Mouse (Mus musculus) megakaryocyte-erythroid progenitor cell, adult 5-6 weeks (primary cell): ENCODE data around the gene Olfr332. TPM values are rescaled to one million over a fixed set of nuclear protein-coding genes. Genes with fewer than 3 reads are reported as not detected.
"Not testable (repeated sequence)": the region's sequence is repeated elsewhere in the genome, so short reads cannot be mapped to it uniquely, and the experiment has no call there.

Experiments used
- ATAC-seq: replicated peaks from 2 replicates; pipeline ENCODE4 v1.8.0; 2016; ENCODE audit warnings: mild to moderate bottlenecking, inconsistent platforms; ENCODE audit not compliant: severe bottlenecking, poor library complexity, low FRiP score, low TSS enrichment
- total RNA-seq, 2 experiments: library from RNA; stranded (forward) in 1 of 2; stranded (reverse) in 1 of 2; fragments of 200-1000, 215-1000 nt in 1 of 2; fragments of >200 nt in 1 of 2; fragmentation: Nextera tagmentation in 1 of 2; gene quantifications; 2 replicates each; pipeline ENCODE4 v1.2.3; 2014 to 2017

The Olfr332 gene
- total RNA-seq (2014; fragmentation: Nextera tagmentation) (not detected in 2 replicates), total RNA-seq (2017) (not detected in 2 replicates)

GRCm38 (mm10) chr11:58492455-58492854, at the start of gene Olfr332:
Gene Olfr332, minus strand, starts transcription at chr11:58492555.
- no peak for ATAC-seq

- not testable (repeated sequence) for ATAC-seq
Measured at GRCm38 (mm10) chr11:58534736-58535135, 42.4 kb upstream of the Olfr332 start, which contains the start of gene Olfr330. Gene Olfr330, minus strand, starts transcription at chr11:58534836.

GRCm38 (mm10) chr11:58519756-58520155, 27.4 kb upstream of the Olfr332 start:
- not testable (repeated sequence) for ATAC-seq

GRCm38 (mm10) chr11:58518916-58519315, 26.6 kb upstream of the Olfr332 start:
- ATAC-seq: not testable (repeated sequence)

- ATAC-seq: peak; percentile 55; the same call in 1 of the 2 replicates
Measured at GRCm38 (mm10) chr11:58509058-58509457, 16.7 kb upstream of the Olfr332 start.

- ATAC-seq: not testable (repeated sequence)
Measured at GRCm38 (mm10) chr11:58502472-58502871, 10.1 kb upstream of the Olfr332 start, which contains the start of gene Olfr331. Gene Olfr331, minus strand, starts transcription at chr11:58502572.

GRCm38 (mm10) chr11:58499290-58499689, 6.9 kb upstream of the Olfr332 start:
- no peak for ATAC-seq

GRCm38 (mm10) chr11:58498761-58499160, 6.4 kb upstream of the Olfr332 start:
- ATAC-seq: no peak

GRCm38 (mm10) chr11:58462170-58462569, 30.2 kb downstream of the Olfr332 start, which contains the start of gene Olfr30:
Gene Olfr30, minus strand, starts transcription at chr11:58462270.
- ATAC-seq: no peak

- ATAC-seq: no peak
Measured at GRCm38 (mm10) chr11:58453592-58453991, 38.8 kb downstream of the Olfr332 start.

- no peak for ATAC-seq
Measured at GRCm38 (mm10) chr11:58452759-58453158, 39.6 kb downstream of the Olfr332 start, which contains the start of gene Lypd9. Gene Lypd9, minus strand, starts transcription at chr11:58452923.

Other genes with a start within 250 kb of the Olfr332 start
- 2.3 TPM in 1 of 2 replicates, not detected in the other for gene 4930438A08Rik, start 217.8 kb downstream of the Olfr332 start, total RNA-seq (2014; fragmentation: Nextera tagmentation)
- gene 4930438A08Rik, start 217.8 kb downstream of the Olfr332 start, total RNA-seq (2017): 0.19 TPM in 1 of 2 replicates, not detected in the other
- 34.0 and 66.1 TPM in 2 replicates for gene Zfp692, start 185.5 kb downstream of the Olfr332 start, total RNA-seq (2014; fragmentation: Nextera tagmentation)
- 25.0 and 26.7 TPM in 2 replicates for gene Zfp692, start 185.5 kb downstream of the Olfr332 start, total RNA-seq (2017)
- 60.9 and 65.9 TPM in 2 replicates for gene Zfp672, start 162.2 kb downstream of the Olfr332 start, total RNA-seq (2014; fragmentation: Nextera tagmentation)
- gene Zfp672, start 162.2 kb downstream of the Olfr332 start, total RNA-seq (2017): 28.5 and 30.9 TPM in 2 replicates
- gene Sh3bp5l, start 161.8 kb downstream of the Olfr332 start, total RNA-seq (2014; fragmentation: Nextera tagmentation): 12.8 and 13.8 TPM in 2 replicates
- 10.4 and 20.9 TPM in 2 replicates for gene Sh3bp5l, start 161.8 kb downstream of the Olfr332 start, total RNA-seq (2017)
- not detected in 2 replicates for gene Lypd8, start 113.5 kb downstream of the Olfr332 start, total RNA-seq (2014; fragmentation: Nextera tagmentation)
- not detected in 2 replicates for gene Lypd8, start 113.5 kb downstream of the Olfr332 start, total RNA-seq (2017)
- not detected in 2 replicates for gene 1810065E05Rik, start 71.4 kb downstream of the Olfr332 start, total RNA-seq (2014; fragmentation: Nextera tagmentation)
- gene 1810065E05Rik, start 71.4 kb downstream of the Olfr332 start, total RNA-seq (2017): not detected in 2 replicates
- not detected in 2 replicates for gene Gm12253, start 60.0 kb downstream of the Olfr332 start, total RNA-seq (2014; fragmentation: Nextera tagmentation)
- gene Gm12253, start 60.0 kb downstream of the Olfr332 start, total RNA-seq (2017): not detected in 2 replicates
- not detected in 2 replicates for gene Lypd9, start 39.6 kb downstream of the Olfr332 start, total RNA-seq (2014; fragmentation: Nextera tagmentation)
- gene Lypd9, start 39.6 kb downstream of the Olfr332 start, total RNA-seq (2017): not detected in 2 replicates
- gene Olfr30, start 30.3 kb downstream of the Olfr332 start, total RNA-seq (2014; fragmentation: Nextera tagmentation): not detected in 2 replicates
- not detected in 2 replicates for gene Olfr30, start 30.3 kb downstream of the Olfr332 start, total RNA-seq (2017)
- gene Olfr331, start 10.0 kb upstream of the Olfr332 start, total RNA-seq (2014; fragmentation: Nextera tagmentation): not detected in 2 replicates
- not detected in 2 replicates for gene Olfr331, start 10.0 kb upstream of the Olfr332 start, total RNA-seq (2017)
- not detected in 2 replicates for gene Olfr330, start 42.3 kb upstream of the Olfr332 start, total RNA-seq (2014; fragmentation: Nextera tagmentation)
- not detected in 2 replicates for gene Olfr330, start 42.3 kb upstream of the Olfr332 start, total RNA-seq (2017)
- gene Olfr329-ps, start 53.9 kb upstream of the Olfr332 start, total RNA-seq (2014; fragmentation: Nextera tagmentation): not detected in 2 replicates
- not detected in 2 replicates for gene Olfr329-ps, start 53.9 kb upstream of the Olfr332 start, total RNA-seq (2017)
- not detected in 2 replicates for gene Olfr328, start 63.1 kb upstream of the Olfr332 start, total RNA-seq (2014; fragmentation: Nextera tagmentation)
- not detected in 2 replicates for gene Olfr328, start 63.1 kb upstream of the Olfr332 start, total RNA-seq (2017)
- gene Olfr224, start 78.0 kb upstream of the Olfr332 start, total RNA-seq (2014; fragmentation: Nextera tagmentation): not detected in 2 replicates
- not detected in 2 replicates for gene Olfr224, start 78.0 kb upstream of the Olfr332 start, total RNA-seq (2017)
- gene Olfr325, start 85.2 kb upstream of the Olfr332 start, total RNA-seq (2014; fragmentation: Nextera tagmentation): not detected in 2 replicates
- gene Olfr325, start 85.2 kb upstream of the Olfr332 start, total RNA-seq (2017): not detected in 2 replicates
- gene Olfr324, start 102.6 kb upstream of the Olfr332 start, total RNA-seq (2014; fragmentation: Nextera tagmentation): not detected in 2 replicates
- not detected in 2 replicates for gene Olfr324, start 102.6 kb upstream of the Olfr332 start, total RNA-seq (2017)
- gene 2210407C18Rik, start 123.5 kb upstream of the Olfr332 start, total RNA-seq (2014; fragmentation: Nextera tagmentation): not detected in 2 replicates
- gene 2210407C18Rik, start 123.5 kb upstream of the Olfr332 start, total RNA-seq (2017): not detected in 2 replicates
- not detected in 2 replicates for gene Olfr323, start 137.9 kb upstream of the Olfr332 start, total RNA-seq (2014; fragmentation: Nextera tagmentation)
- not detected in 2 replicates for gene Olfr323, start 137.9 kb upstream of the Olfr332 start, total RNA-seq (2017)
- gene Trim58, start 147.9 kb upstream of the Olfr332 start, total RNA-seq (2014; fragmentation: Nextera tagmentation): 10.9 and 13.2 TPM in 2 replicates
- gene Trim58, start 147.9 kb upstream of the Olfr332 start, total RNA-seq (2017): 5.3 and 8.0 TPM in 2 replicates
- not detected in 2 replicates for gene Olfr322, start 166.2 kb upstream of the Olfr332 start, total RNA-seq (2014; fragmentation: Nextera tagmentation)
- 0.15 TPM in 1 of 2 replicates, not detected in the other for gene Olfr322, start 166.2 kb upstream of the Olfr332 start, total RNA-seq (2017)
- gene Olfr320, start 188.5 kb upstream of the Olfr332 start, total RNA-seq (2014; fragmentation: Nextera tagmentation): not detected in 2 replicates
- not detected in 2 replicates for gene Olfr320, start 188.5 kb upstream of the Olfr332 start, total RNA-seq (2017)
- gene Olfr319, start 206.6 kb upstream of the Olfr332 start, total RNA-seq (2014; fragmentation: Nextera tagmentation): not detected in 2 replicates
- not detected in 2 replicates for gene Olfr319, start 206.6 kb upstream of the Olfr332 start, total RNA-seq (2017)
- not detected in 2 replicates for gene Olfr318, start 231.5 kb upstream of the Olfr332 start, total RNA-seq (2014; fragmentation: Nextera tagmentation)
- not detected in 2 replicates for gene Olfr318, start 231.5 kb upstream of the Olfr332 start, total RNA-seq (2017)
- not detected in 2 replicates for gene Olfr317, start 246.7 kb upstream of the Olfr332 start, total RNA-seq (2014; fragmentation: Nextera tagmentation)
- not detected in 2 replicates for gene Olfr317, start 246.7 kb upstream of the Olfr332 start, total RNA-seq (2017)